Comparison of ENCODE assay signal across 10 mouse cellular contexts in the genomic region with DNA sequence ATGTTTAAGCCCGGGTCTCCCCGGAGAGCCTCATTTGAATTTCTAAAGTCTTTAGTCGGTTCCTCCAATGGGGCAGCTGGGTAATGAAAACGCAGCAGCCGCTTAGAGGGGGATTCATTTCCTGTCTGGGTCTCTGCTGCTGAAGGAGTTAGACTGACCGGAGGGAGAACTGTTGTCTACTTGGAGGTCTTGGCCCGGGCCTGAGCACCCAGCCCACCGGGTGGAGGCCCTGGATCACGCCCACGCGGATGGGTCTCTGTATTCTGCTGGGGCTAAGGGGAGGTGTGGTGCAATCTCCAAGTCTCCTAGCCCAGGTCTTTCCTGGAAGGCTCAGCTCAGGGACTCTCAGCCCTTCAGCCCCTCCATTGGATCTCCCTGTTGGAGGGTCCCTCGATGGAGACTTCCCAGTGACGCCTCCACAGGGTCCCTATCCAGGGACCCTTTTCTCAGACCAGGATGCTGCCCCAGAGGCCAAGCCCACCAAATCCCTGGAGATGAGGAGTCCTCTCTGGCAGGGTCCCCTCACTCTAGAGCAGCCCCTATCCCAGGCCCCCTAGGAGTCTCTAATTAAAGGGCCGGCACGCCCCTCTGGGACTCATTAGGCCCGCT. TPM values are rescaled to one million over a fixed set of nuclear protein-coding genes. Genes with fewer than 3 reads are reported as not detected.
DNase-seq lines count a peak whose midpoint lies in the region; ATAC-seq lines count a peak whose summit lies in the region.
"Had no signal": no experiment of that assay in that cellular context is flagged by ENCODE, and none has a peak within 500 bp of the region (broad histone marks: within the 10 kb centered on the region; RNA-seq: fewer than 3 reads in every experiment).

No protein-coding gene starts in this region.

- WGBS in liver, embryonic 11.5 days: 13% methylated on average over 16 of the region's 16 CpGs
- WGBS in forebrain, embryonic 11.5 days: 4% methylated on average over 16 of the region's 16 CpGs
- 4% methylated on average over 16 of the region's 16 CpGs for WGBS in limb, embryonic 10.5 days
- under 1% methylated on average over 16 of the region's 16 CpGs for WGBS in neural tube, embryonic 14.5 days

- H3K4me1 ChIP-seq in liver, embryonic 11.5 days (replicated peaks; ENCODE audit: control insufficient read depth, insufficient read depth, low read length): peaks cover 6% of the 10 kb centered on the region
- peaks cover 11% of the 10 kb centered on the region; the same call in 1 of the 2 replicates for H3K4me1 ChIP-seq in forebrain, embryonic 11.5 days (replicated peaks; ENCODE audit: control insufficient read depth, insufficient read depth, low read length)
- peaks cover 29% of the 10 kb centered on the region for H3K4me1 ChIP-seq in limb, embryonic 10.5 days
- H3K4me1 ChIP-seq in neural tube, embryonic 14.5 days (ENCODE audit: control insufficient read depth, insufficient read depth, low read length): peaks cover 18% of the 10 kb centered on the region

- ATAC-seq in liver, embryonic 11.5 days (replicated peaks; ENCODE audit: low FRiP score): no peak
- peak; percentile 81 for ATAC-seq in forebrain, embryonic 11.5 days (replicated peaks; ENCODE audit: low FRiP score)
- peak; percentile 70 for ATAC-seq in neural tube, embryonic 14.5 days (ENCODE audit: low read depth)

- DNase-seq in liver, embryonic 11.5 days (ENCODE audit: low spot score): no peak
- no peak for DNase-seq in liver
- peak; percentile 71 for DNase-seq in forebrain, embryonic 11.5 days (ENCODE audit: low spot score)
- peak; percentile 69 for DNase-seq in limb, embryonic 10.5 days (ENCODE audit: low spot score)
- no peak for DNase-seq in ovary, adult 18-20 months (ENCODE audit: low spot score)
- DNase-seq in adrenal gland, postnatal 36 days: no peak
- DNase-seq in frontal cortex, postnatal 10 days (ENCODE audit: low spot score in 2 of 2): no peak

- no peaks in the 10 kb centered on the region for H3K9me3 ChIP-seq in liver, embryonic 11.5 days (ENCODE audit: control insufficient read depth, low read length)
- H3K9me3 ChIP-seq in forebrain, embryonic 11.5 days (ENCODE audit: control insufficient read depth, low read length): no peaks in the 10 kb centered on the region
- H3K9me3 ChIP-seq in limb, embryonic 10.5 days (replicated peaks): no peaks in the 10 kb centered on the region
- H3K9me3 ChIP-seq in neural tube, embryonic 14.5 days (ENCODE audit: control insufficient read depth, low read length): no peaks in the 10 kb centered on the region

- peaks cover 49% of the 10 kb centered on the region for H3K27me3 ChIP-seq in liver, embryonic 11.5 days (replicated peaks; ENCODE audit: control insufficient read depth, insufficient read depth, low read length)
- H3K27me3 ChIP-seq in forebrain, embryonic 11.5 days (ENCODE audit: control insufficient read depth, insufficient read depth, low read length): no peaks in the 10 kb centered on the region
- peaks cover 51% of the 10 kb centered on the region for H3K27me3 ChIP-seq in limb, embryonic 10.5 days (ENCODE audit: low read depth, poor library complexity, severe bottlenecking)
- H3K27me3 ChIP-seq in neural tube, embryonic 14.5 days (ENCODE audit: control insufficient read depth, insufficient read depth, low read length): no peaks in the 10 kb centered on the region; the same call in 1 of the 2 replicates

- H3K9ac ChIP-seq in liver, embryonic 11.5 days (ENCODE audit: low read depth, low read length): 0 out of 2 replicates have a peak overlapping the region, but pooled peaks have one; percentile 3
- peak overlapping the region; percentile 57 for H3K9ac ChIP-seq in forebrain, embryonic 11.5 days (ENCODE audit: low read length)
- H3K9ac ChIP-seq in neural tube, embryonic 14.5 days (replicated peaks; ENCODE audit: low read depth, low read length): peak overlapping the region; percentile 41

- H3K4me3 ChIP-seq in liver, embryonic 11.5 days (ENCODE audit: low read depth, low read length): no peak overlapping the region; the same call in 1 of the 2 replicates
- H3K4me3 ChIP-seq in forebrain, embryonic 11.5 days (ENCODE audit: low read depth, low read length): peak overlapping the region; percentile 13; the same call in 1 of the 2 replicates
- H3K4me3 ChIP-seq in limb, embryonic 10.5 days: peak overlapping the region; percentile 42
- no peak overlapping the region for H3K4me3 ChIP-seq in neural tube, embryonic 14.5 days (ENCODE audit: low read depth, low read length)

- no peak overlapping the region for H3K27ac ChIP-seq in liver, embryonic 11.5 days (ENCODE audit: low read depth, low read length)
- H3K27ac ChIP-seq in forebrain, embryonic 11.5 days (ENCODE audit: low read depth, low read length): peak overlapping the region; percentile 84
- peak overlapping the region; percentile 86 for H3K27ac ChIP-seq in limb, embryonic 10.5 days
- peak overlapping the region; percentile 45 for H3K27ac ChIP-seq in neural tube, embryonic 14.5 days (ENCODE audit: low read depth, low read length)

- no peaks in the 10 kb centered on the region for H3K36me3 ChIP-seq in liver, embryonic 11.5 days (ENCODE audit: control insufficient read depth, insufficient read depth, low read length)
- no peaks in the 10 kb centered on the region for H3K36me3 ChIP-seq in forebrain, embryonic 11.5 days (ENCODE audit: control insufficient read depth, insufficient read depth, low read length)
- no peaks in the 10 kb centered on the region for H3K36me3 ChIP-seq in limb, embryonic 10.5 days
- no peaks in the 10 kb centered on the region for H3K36me3 ChIP-seq in neural tube, embryonic 14.5 days (ENCODE audit: control insufficient read depth, insufficient read depth, low read length)

- peak overlapping the region; percentile 34 for H3K4me2 ChIP-seq in liver, embryonic 11.5 days
- H3K4me2 ChIP-seq in forebrain, embryonic 11.5 days (ENCODE audit: low read depth, low read length, severe bottlenecking): peak overlapping the region; percentile 44
- peak overlapping the region; percentile 36 for H3K4me2 ChIP-seq in neural tube, embryonic 14.5 days (ENCODE audit: low read depth, low read length)

RNA-seq across cellular contexts. Expression of a gene that starts 16.9 kb away (rescaled TPM):
- polyA plus RNA-seq in liver, embryonic 11.5 days (2014; fragmentation: Nextera tagmentation; extraction: Ambion mirVana): 0.78 and 1.1 TPM in 2 replicates
- polyA plus RNA-seq in forebrain, embryonic 11.5 days (2014; fragmentation: Nextera tagmentation; extraction: Ambion mirVana): 3.9 and 4.5 TPM in 2 replicates
- polyA plus RNA-seq in limb, embryonic 10.5 days (2016; fragmentation: Nextera tagmentation; extraction: Ambion mirVana): 0.20 and 0.40 TPM in 2 replicates
- 5.6 and 6.8 TPM in 2 replicates for polyA plus RNA-seq in neural tube, embryonic 14.5 days (2014; fragmentation: Nextera tagmentation; extraction: Ambion mirVana)
- 10 to 100 TPM; 32.8 to 40.4 TPM for total RNA-seq in adrenal gland, postnatal 36 days (2021)
- total RNA-seq: megakaryocyte-erythroid progenitor cell, adult 5-6 weeks had no signal
- polyA plus RNA-seq: spleen, adult 2 months had no signal

RNA-seq across cellular contexts. Expression of a gene that starts 38.4 kb away (rescaled TPM):
- 10.3 TPM in 2 replicates for polyA plus RNA-seq in liver, embryonic 11.5 days (2014; fragmentation: Nextera tagmentation; extraction: Ambion mirVana)
- polyA plus RNA-seq in forebrain, embryonic 11.5 days (2014; fragmentation: Nextera tagmentation; extraction: Ambion mirVana): 13.0 and 13.3 TPM in 2 replicates
- 16.1 and 18.4 TPM in 2 replicates for polyA plus RNA-seq in limb, embryonic 10.5 days (2016; fragmentation: Nextera tagmentation; extraction: Ambion mirVana)
- polyA plus RNA-seq in neural tube, embryonic 14.5 days (2014; fragmentation: Nextera tagmentation; extraction: Ambion mirVana): 0.84 and 0.88 TPM in 2 replicates
- total RNA-seq in adrenal gland, postnatal 36 days (2021): 1 to 10 TPM; 1.8 to 2.1 TPM

Comparison
In these comparisons a context has a peak if more than half of its experiments do, and no peak if none do; other contexts are left out.
1. DNase-seq: peak in forebrain, embryonic 11.5 days (single experiment) and limb, embryonic 10.5 days (single experiment); none in liver, embryonic 11.5 days (single experiment), liver (single experiment), ovary, adult 18-20 months (single experiment), adrenal gland, postnatal 36 days (0 of 2) and frontal cortex, postnatal 10 days (0 of 2).
2. H3K4me3 ChIP-seq: peak in forebrain, embryonic 11.5 days (single experiment) and limb, embryonic 10.5 days (single experiment); none in liver, embryonic 11.5 days (single experiment) and neural tube, embryonic 14.5 days (single experiment).
3. H3K9ac ChIP-seq: peak in every context shown above with its lines; median percentile 57 in forebrain, embryonic 11.5 days; 41 in neural tube, embryonic 14.5 days; 3 in liver, embryonic 11.5 days.
4. Peak in every context shown above with its lines, with median percentiles within 50 percentile points of each other: H3K4me2 ChIP-seq.